Mouse (Mus musculus): ENCODE results near the gene Gfpt1. TPM values are rescaled to one million over a fixed set of nuclear protein-coding genes. Genes with fewer than 3 reads are reported as not detected.

Gfpt1 gene
- total RNA-seq (2023), result 30.3 TPM

DNA sequence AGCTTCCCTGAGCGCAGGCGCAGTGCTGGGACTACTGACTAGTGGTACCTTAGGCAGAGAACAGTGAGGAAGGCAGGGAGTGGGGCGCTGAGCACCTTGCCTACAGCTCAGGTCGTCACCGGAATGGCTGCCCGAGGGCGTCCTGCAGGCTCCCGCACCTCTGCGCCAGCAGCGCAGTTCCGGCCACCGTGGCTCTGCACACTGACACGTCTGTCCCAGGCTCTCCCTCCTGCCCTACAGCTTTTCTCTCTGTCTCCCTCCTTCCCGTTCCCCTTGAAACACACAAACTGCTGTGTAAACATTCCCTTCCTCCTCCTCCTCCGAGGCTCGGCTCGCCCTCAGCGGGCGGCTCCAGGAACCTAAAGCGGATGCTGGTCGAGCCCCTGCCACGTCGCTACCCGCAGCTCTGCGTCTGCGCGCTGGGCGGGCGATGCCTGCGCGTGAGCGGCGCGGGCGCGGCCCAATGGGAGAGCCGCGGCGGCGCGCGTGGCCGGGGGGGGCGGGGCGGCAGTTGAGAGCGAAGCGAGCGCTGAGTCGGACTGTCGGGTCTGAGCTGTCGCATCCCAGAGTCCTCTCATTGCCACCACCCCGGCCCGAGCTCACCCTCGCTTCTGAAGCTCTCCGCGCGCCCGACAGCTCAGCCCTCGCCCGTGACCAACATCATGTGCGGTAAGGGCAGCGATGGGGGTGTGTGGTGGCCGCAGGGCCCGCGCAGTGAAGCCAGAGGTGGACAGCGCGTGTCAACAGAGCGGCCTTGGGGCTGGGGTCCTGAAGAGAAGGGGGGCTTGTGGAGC lies at the start of gene Gfpt1:
Gene Gfpt1 (plus strand): TSS at position 510 of the 794 bp plus-strand sequence.

DNA sequence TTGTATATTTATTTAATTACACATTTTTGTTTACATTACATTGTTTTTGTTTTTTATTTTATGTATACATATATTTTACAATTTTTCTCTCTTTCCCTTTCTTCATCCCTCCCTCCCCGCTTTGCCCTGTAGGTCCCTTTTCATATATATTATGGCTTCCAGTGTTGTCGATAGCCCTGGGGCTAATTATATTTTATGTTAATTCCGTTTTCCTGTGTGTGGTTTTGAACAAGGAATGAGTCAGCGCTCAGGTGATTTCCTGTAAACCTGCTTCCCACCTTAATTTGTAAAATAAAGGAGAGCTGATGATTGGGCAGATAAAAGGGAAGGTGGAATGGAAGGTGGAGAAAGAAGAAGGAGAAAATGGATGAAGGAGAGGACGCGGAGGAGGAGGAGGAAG lies 33.8 kb upstream of the Gfpt1 start, which contains the start of gene Nfu1:
Gene Nfu1 (plus strand): TSS at position 350 of the 400 bp plus-strand sequence.

DNA sequence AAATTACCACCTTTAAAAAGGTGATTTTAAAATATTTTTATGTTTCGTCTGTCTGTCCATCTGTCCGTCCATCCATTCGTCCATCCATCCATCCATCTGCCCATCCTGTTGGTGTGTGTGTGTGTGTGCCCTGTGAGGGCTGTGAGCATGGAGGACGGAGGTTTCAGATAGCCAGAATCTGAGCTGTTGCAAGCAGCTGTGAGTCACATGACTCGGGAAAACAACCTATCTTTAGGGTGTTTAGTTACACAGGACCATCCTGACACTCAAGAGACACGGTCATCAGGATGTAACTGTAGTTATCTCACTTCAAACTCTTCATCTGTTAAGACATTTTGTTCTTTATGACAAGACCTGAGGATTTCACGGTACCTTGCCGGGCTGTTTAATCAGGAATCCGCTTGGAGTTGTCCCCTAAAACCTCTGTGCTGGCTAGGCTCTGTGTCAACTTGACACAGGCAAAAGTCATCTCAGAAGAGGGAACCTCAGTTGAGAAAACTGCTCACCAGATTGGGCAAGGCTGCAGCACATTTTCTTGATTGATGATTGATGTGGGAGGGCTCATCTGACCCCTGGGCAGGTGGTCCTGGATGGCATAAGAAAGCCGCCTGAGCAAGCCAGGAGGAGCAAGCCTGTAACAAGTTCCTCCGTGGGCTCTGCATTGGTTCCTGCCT lies 61.6 kb downstream of the Gfpt1 start, which contains the start of gene D6Ertd527e:
Gene D6Ertd527e (plus strand): TSS at position 624 of the 674 bp plus-strand sequence.

Other genes with a start within 250 kb of the Gfpt1 start
- gene Anxa4, start 249.3 kb upstream of the Gfpt1 start, total RNA-seq (2023), result 2.3 TPM
- 177 TPM for gene Aak1, start 193.3 kb upstream of the Gfpt1 start, total RNA-seq (2023)
- gene Nfu1, start 33.6 kb upstream of the Gfpt1 start, total RNA-seq (2023), result 46.1 TPM
- gene D6Ertd527e, start 61.9 kb downstream of the Gfpt1 start, total RNA-seq (2023), result not detected

Data from CD8-positive naive resting alpha-beta T cell, adult 57 days (primary cell).